ENCODE assay signal across 9 mouse cellular contexts in genomic region chr4:139145156-139145555, GRCm38 (mm10). TPM values are rescaled to one million over a fixed set of nuclear protein-coding genes. Genes with fewer than 3 reads are reported as not detected.
DNase-seq lines count a peak whose midpoint lies in the region; ATAC-seq and TF ChIP-seq lines count a peak whose summit lies in the region.
"Had no signal": no experiment of that assay in that cellular context is flagged by ENCODE, and none has a peak within 500 bp of the region (broad histone marks: within the 10 kb centered on the region; RNA-seq: fewer than 3 reads in every experiment).

No protein-coding gene starts in this region.

- no peaks in the 10 kb centered on the region for H3K4me1 ChIP-seq in midbrain, postnatal 0 days (ENCODE audit: insufficient read depth, low read length)
- peaks cover 4% of the 10 kb centered on the region for H3K4me1 ChIP-seq in midbrain, embryonic 11.5 days (ENCODE audit: control insufficient read depth, insufficient read depth, low read length)

- H3K4me3 ChIP-seq in gastrocnemius, adult 2 months, result no peak overlapping the region
- H3K4me3 ChIP-seq in midbrain, postnatal 0 days (ENCODE audit: low read depth, low read length), result no peak overlapping the region
- H3K4me3 ChIP-seq in midbrain, embryonic 11.5 days (ENCODE audit: low read depth, low read length), result no peak overlapping the region
- H3K4me3 ChIP-seq: midbrain, embryonic 12.5 days had no signal

- WGBS in midbrain, postnatal 0 days, result 94% methylated on average over 11 of the region's 11 CpGs
- WGBS in midbrain, embryonic 11.5 days, result 94% methylated on average over 11 of the region's 11 CpGs

- no peak overlapping the region for H3K27ac ChIP-seq in gastrocnemius, adult 2 months
- H3K27ac ChIP-seq in midbrain, postnatal 0 days (ENCODE audit: low read depth, low read length), result no peak overlapping the region
- H3K27ac ChIP-seq in midbrain, embryonic 11.5 days (ENCODE audit: low read depth, low read length), result no peak overlapping the region
- H3K27ac ChIP-seq: midbrain, embryonic 12.5 days had no signal

- H3K9ac ChIP-seq in midbrain, postnatal 0 days (replicated peaks; ENCODE audit: low read length, poor library complexity, severe bottlenecking), result no peak overlapping the region
- no peak overlapping the region for H3K9ac ChIP-seq in midbrain, embryonic 11.5 days (ENCODE audit: low read length)
- H3K9ac ChIP-seq: midbrain, embryonic 12.5 days had no signal

- H3K9me3 ChIP-seq in midbrain, postnatal 0 days (ENCODE audit: low read length), result peaks cover 13% of the 10 kb centered on the region; the same call in 1 of the 2 replicates
- no peaks in the 10 kb centered on the region for H3K9me3 ChIP-seq in midbrain, embryonic 11.5 days (ENCODE audit: control insufficient read depth, low read length)

- DNase-seq in gastrocnemius, adult 2 months, result no peak
- no peak for DNase-seq in gastrocnemius, postnatal 25 days
- no peak for DNase-seq in midbrain, postnatal 0 days (ENCODE audit: low spot score)
- no peak for DNase-seq in midbrain, embryonic 11.5 days (ENCODE audit: low spot score, missing footprints)
- peak; percentile 51 for DNase-seq in retina, postnatal 1 day
- DNase-seq in urinary bladder, postnatal 36 days (ENCODE audit: low spot score in 2 of 2), result no peak

- no peak overlapping the region for H3K4me2 ChIP-seq in midbrain, postnatal 0 days (ENCODE audit: low read depth, low read length, poor library complexity, severe bottlenecking)
- no peak overlapping the region for H3K4me2 ChIP-seq in midbrain, embryonic 11.5 days
- H3K4me2 ChIP-seq: midbrain, embryonic 12.5 days had no signal

- no peak for ATAC-seq in midbrain, postnatal 0 days (ENCODE audit: low FRiP score)
- ATAC-seq in midbrain, embryonic 11.5 days (ENCODE audit: low FRiP score), result no peak
- 0 out of 2 replicates have a peak, but pooled peaks have one; percentile 42 for ATAC-seq in common myeloid progenitor, adult 5-6 weeks (replicated peaks; ENCODE audit: low read depth, poor library complexity, severe bottlenecking)
- ATAC-seq in erythroid progenitor cell, adult 5-6 weeks (replicated peaks; ENCODE audit: low FRiP score, poor library complexity, severe bottlenecking), result no peak

- no peaks in the 10 kb centered on the region for H3K27me3 ChIP-seq in midbrain, postnatal 0 days (ENCODE audit: insufficient read depth, low read length)
- no peaks in the 10 kb centered on the region for H3K27me3 ChIP-seq in midbrain, embryonic 11.5 days (ENCODE audit: control insufficient read depth, insufficient read depth, low read length)
- H3K27me3 ChIP-seq: midbrain, embryonic 12.5 days had no signal

- H3K36me3 ChIP-seq in midbrain, postnatal 0 days (ENCODE audit: insufficient read depth, low read length), result no peaks in the 10 kb centered on the region
- H3K36me3 ChIP-seq in midbrain, embryonic 11.5 days (ENCODE audit: control insufficient read depth, insufficient read depth, low read length), result no peaks in the 10 kb centered on the region
- H3K36me3 ChIP-seq: midbrain, embryonic 12.5 days had no signal

- intact Hi-C loops in gastrocnemius, adult 2 months (cut with DNase I), result no loop called here

- peak; percentile 46 for TF ChIP-seq CTCF in gastrocnemius, adult 2 months (IDR thresholded peaks at IDR 0.05)
- TF ChIP-seq CTCF in midbrain, postnatal 0 days (IDR thresholded peaks at IDR 0.05), result peak; percentile 60

RNA-seq across cellular contexts. Expression of gene Minos1, which starts 14.2 kb away (rescaled TPM):
- 100 to 1,000 TPM; 304 to 430 TPM for total RNA-seq in gastrocnemius, adult 2 months (2021)
- 100 to 1,000 TPM; 423 to 444 TPM for total RNA-seq in gastrocnemius, postnatal 25 days (2021)
- total RNA-seq in midbrain, postnatal 0 days (2014; rRNA removed), result 21.9 and 31.0 TPM in 2 replicates
- polyA plus RNA-seq in midbrain, postnatal 0 days (2015; fragmentation: Nextera tagmentation; extraction: Ambion mirVana), result 377 and 397 TPM in 2 replicates
- polyA plus RNA-seq in midbrain, embryonic 11.5 days (2014; fragmentation: Nextera tagmentation; extraction: Ambion mirVana), result 421 and 426 TPM in 2 replicates
- total RNA-seq in common myeloid progenitor, adult 5-6 weeks (2017), result 118 and 161 TPM in 2 replicates
- total RNA-seq in erythroid progenitor cell, adult 5-6 weeks (2015; ENCODE audit: low replicate concordance), result 134 and 193 TPM in 2 replicates
- 116 and 230 TPM in 2 replicates for total RNA-seq in erythroid progenitor cell, adult 5-6 weeks (2017; ENCODE audit: low replicate concordance)

RNA-seq across cellular contexts. Expression of gene Capzb, which starts 47.5 kb away (rescaled TPM):
- total RNA-seq in gastrocnemius, adult 2 months (2021), result 100 to 1,000 TPM; 444 to 499 TPM
- total RNA-seq in gastrocnemius, postnatal 25 days (2021), result 100 to 1,000 TPM; 472 to 500 TPM
- 84.0 and 108 TPM in 2 replicates for total RNA-seq in midbrain, postnatal 0 days (2014; rRNA removed)
- 308 and 309 TPM in 2 replicates for polyA plus RNA-seq in midbrain, postnatal 0 days (2015; fragmentation: Nextera tagmentation; extraction: Ambion mirVana)
- polyA plus RNA-seq in midbrain, embryonic 11.5 days (2014; fragmentation: Nextera tagmentation; extraction: Ambion mirVana), result 244 and 249 TPM in 2 replicates
- 126 and 137 TPM in 2 replicates for total RNA-seq in common myeloid progenitor, adult 5-6 weeks (2017)
- total RNA-seq in erythroid progenitor cell, adult 5-6 weeks (2015; ENCODE audit: low replicate concordance), result 94.3 and 141 TPM in 2 replicates
- 29.4 and 35.6 TPM in 2 replicates for total RNA-seq in erythroid progenitor cell, adult 5-6 weeks (2017; ENCODE audit: low replicate concordance)

RNA-seq across cellular contexts. Expression of gene Nbl1, which starts 52.4 kb away (rescaled TPM):
- 10 to 100 TPM; 19.9 to 40.8 TPM for total RNA-seq in gastrocnemius, adult 2 months (2021)
- total RNA-seq in gastrocnemius, postnatal 25 days (2021), result 10 to 100 TPM; 23.4 to 25.1 TPM
- 60.7 and 62.2 TPM in 2 replicates for total RNA-seq in midbrain, postnatal 0 days (2014; rRNA removed)
- polyA plus RNA-seq in midbrain, postnatal 0 days (2015; fragmentation: Nextera tagmentation; extraction: Ambion mirVana), result 53.4 and 55.7 TPM in 2 replicates
- 12.7 and 13.6 TPM in 2 replicates for polyA plus RNA-seq in midbrain, embryonic 11.5 days (2014; fragmentation: Nextera tagmentation; extraction: Ambion mirVana)
- total RNA-seq in common myeloid progenitor, adult 5-6 weeks (2017), result 1.2 TPM in 1 of 2 replicates, not detected in the other
- not detected in 2 replicates for total RNA-seq in erythroid progenitor cell, adult 5-6 weeks (2015; ENCODE audit: low replicate concordance)
- total RNA-seq in erythroid progenitor cell, adult 5-6 weeks (2017; ENCODE audit: low replicate concordance), result not detected in 2 replicates
